Mouse (Mus musculus): Measurements from ENCODE around the gene Rab35. TPM values are rescaled to one million over a fixed set of nuclear protein-coding genes. Genes with fewer than 3 reads are reported as not detected.

Gene Rab35
- total RNA-seq, 2 experiments from 2014 or later: 22.7 to 41.8 TPM

- ATAC-seq (replicated peaks; ENCODE audit: poor library complexity, severe bottlenecking): peak; percentile 22; the same call in 1 of the 2 replicates
Observed at GRCm38 (mm10) chr5:115695191-115695770, 63.6 kb downstream of the Rab35 start.

GRCm38 (mm10) chr5:115696811-115697210 is 65.1 kb downstream of the Rab35 start:
- no peak for ATAC-seq (replicated peaks; ENCODE audit: poor library complexity, severe bottlenecking)

Other genes with a start within 250 kb of the Rab35 start
- gene Msi1, start 202.3 kb upstream of the Rab35 start, total RNA-seq (2014; fragmentation: Nextera tagmentation): not detected in 2 replicates
- not detected in 2 replicates for gene Msi1, start 202.3 kb upstream of the Rab35 start, total RNA-seq (2017)
- not detected in 2 replicates for gene Pla2g1b, start 165.6 kb upstream of the Rab35 start, total RNA-seq (2014; fragmentation: Nextera tagmentation)
- gene Pla2g1b, start 165.6 kb upstream of the Rab35 start, total RNA-seq (2017): not detected in 2 replicates
- gene Sirt4, start 147.2 kb upstream of the Rab35 start, total RNA-seq (2014; fragmentation: Nextera tagmentation): 9.2 and 23.1 TPM in 2 replicates
- 2.9 and 7.1 TPM in 2 replicates for gene Sirt4, start 147.2 kb upstream of the Rab35 start, total RNA-seq (2017)
- gene Pxn, start 125.2 kb upstream of the Rab35 start, total RNA-seq (2014; fragmentation: Nextera tagmentation): 56.2 and 57.1 TPM in 2 replicates
- gene Pxn, start 125.2 kb upstream of the Rab35 start, total RNA-seq (2017): 110 and 111 TPM in 2 replicates
- gene Rplp0, start 72.4 kb upstream of the Rab35 start, total RNA-seq (2014; fragmentation: Nextera tagmentation): 2,324 and 2,796 TPM in 2 replicates
- 1,887 and 2,078 TPM in 2 replicates for gene Rplp0, start 72.4 kb upstream of the Rab35 start, total RNA-seq (2017)
- gene Gcn1l1, start 66.7 kb upstream of the Rab35 start, total RNA-seq (2014; fragmentation: Nextera tagmentation): 26.9 and 43.5 TPM in 2 replicates
- 33.4 and 37.4 TPM in 2 replicates for gene Gcn1l1, start 66.7 kb upstream of the Rab35 start, total RNA-seq (2017)
- 1.1 TPM in 1 of 2 replicates, not detected in the other for gene Bicdl1, start 99.7 kb downstream of the Rab35 start, total RNA-seq (2014; fragmentation: Nextera tagmentation)
- gene Bicdl1, start 99.7 kb downstream of the Rab35 start, total RNA-seq (2017): 0.34 and 2.3 TPM in 2 replicates
- gene Cit, start 213.4 kb downstream of the Rab35 start, total RNA-seq (2014; fragmentation: Nextera tagmentation): 31.8 and 36.3 TPM in 2 replicates
- gene Cit, start 213.4 kb downstream of the Rab35 start, total RNA-seq (2017): 26.5 and 32.9 TPM in 2 replicates

Data from granulocyte monocyte progenitor cell, adult 5-6 weeks (primary cell).